Mouse (Mus musculus): ENCODE measurements at regions not wholly inside any gene's neighbourhood (a gene's known extent, or its start where the extent isn't known, plus 50 kb on each side); places are given as distances from the start of the nearest gene placed in this dataset.

- WGBS, result 57% methylated on average over 7 of the region's 7 CpGs
- Histone ChIP-seq H3K27me3 (ENCODE audit: insufficient read depth, poor library complexity, severe bottlenecking) (no peaks in the 10 kb centered on the region), H3K4me1 (no peaks in the 10 kb centered on the region), H3K4me3 (no peak overlapping the region), H3K36me3 (no peaks in the 10 kb centered on the region), H3K9me3 (no peaks in the 10 kb centered on the region), H3K27ac (peak overlapping the region; percentile 59; the same call in 1 of the 2 replicates)
- no peak for DNase-seq (ENCODE audit: low spot score)
Observed at GRCm38 (mm10) chr19:49860761-49861160, 817.7 kb downstream of the Sorcs1 start.

- H3K36me3 ChIP-seq, result no peaks in the 10 kb centered on the region
- no peak overlapping the region for H3K27ac ChIP-seq
- WGBS, result 63% methylated on average over 9 of the region's 9 CpGs
- DNase-seq (ENCODE audit: low spot score), result no peak
- no peaks in the 10 kb centered on the region for H3K27me3 ChIP-seq (ENCODE audit: insufficient read depth, poor library complexity, severe bottlenecking)
- no peaks in the 10 kb centered on the region for H3K9me3 ChIP-seq
- no peak overlapping the region for H3K4me3 ChIP-seq
- no peaks in the 10 kb centered on the region for H3K4me1 ChIP-seq
Observed at GRCm38 (mm10) chr19:49855481-49856035, 822.9 kb downstream of the Sorcs1 start.

GRCm38 (mm10) chr19:49841984-49842383 is 836.5 kb downstream of the Sorcs1 start:
- Histone ChIP-seq H3K36me3 (no peaks in the 10 kb centered on the region), H3K4me1 (no peaks in the 10 kb centered on the region), H3K27ac (no peak overlapping the region), H3K9me3 (no peaks in the 10 kb centered on the region), H3K4me3 (no peak overlapping the region), H3K27me3 (ENCODE audit: insufficient read depth, poor library complexity, severe bottlenecking) (no peaks in the 10 kb centered on the region)
- WGBS, result 88% methylated on average over 5 of the region's 5 CpGs
- no peak for DNase-seq (ENCODE audit: low spot score)

- WGBS, result 90% methylated on average over 2 of the region's 2 CpGs
- H3K4me1 ChIP-seq, result no peaks in the 10 kb centered on the region
- no peaks in the 10 kb centered on the region for H3K36me3 ChIP-seq
- H3K4me3 ChIP-seq, result no peak overlapping the region
- DNase-seq (ENCODE audit: low spot score), result no peak
- no peaks in the 10 kb centered on the region for H3K9me3 ChIP-seq
- H3K27me3 ChIP-seq (ENCODE audit: insufficient read depth, poor library complexity, severe bottlenecking), result no peaks in the 10 kb centered on the region
- no peak overlapping the region for H3K27ac ChIP-seq
Observed at GRCm38 (mm10) chr19:49839153-49839911, 839.1 kb downstream of the Sorcs1 start.

- WGBS, result 30% methylated on average over 6 of the region's 6 CpGs
Observed at GRCm38 (mm10) chr19:49830918-49831317, 847.5 kb downstream of the Sorcs1 start.

GRCm38 (mm10) chr19:49805636-49806397 is 872.6 kb downstream of the Sorcs1 start:
- no peak overlapping the region for H3K27ac ChIP-seq
- no peaks in the 10 kb centered on the region for H3K36me3 ChIP-seq
- H3K9me3 ChIP-seq, result no peaks in the 10 kb centered on the region
- no peak overlapping the region for H3K4me3 ChIP-seq
- WGBS, result 41% methylated on average over 3 of the region's 3 CpGs
- no peaks in the 10 kb centered on the region for H3K4me1 ChIP-seq
- H3K27me3 ChIP-seq (ENCODE audit: insufficient read depth, poor library complexity, severe bottlenecking), result no peaks in the 10 kb centered on the region
- no peak for DNase-seq (ENCODE audit: low spot score)

More at GRCm38 (mm10) chr19:49830918-49831317, 847.5 kb downstream of the Sorcs1 start:
- Histone ChIP-seq H3K36me3 (no peaks in the 10 kb centered on the region), H3K4me3 (no peak overlapping the region), H3K27me3 (ENCODE audit: insufficient read depth, poor library complexity, severe bottlenecking) (no peaks in the 10 kb centered on the region), H3K4me1 (0 out of 2 replicates have a peak, but pooled peaks cover 6% of the 10 kb centered on the region), H3K27ac (no peak overlapping the region; the same call in 1 of the 2 replicates), H3K9me3 (no peaks in the 10 kb centered on the region)
- peak; percentile 77 for DNase-seq (ENCODE audit: low spot score)
